Mouse (Mus musculus): ENCODE measurements around the gene Xk.
"Not testable (repeated sequence)": the region's sequence is repeated elsewhere in the genome, so short reads cannot be mapped to it uniquely, and the experiment has no call there.

The Xk gene

DNA sequence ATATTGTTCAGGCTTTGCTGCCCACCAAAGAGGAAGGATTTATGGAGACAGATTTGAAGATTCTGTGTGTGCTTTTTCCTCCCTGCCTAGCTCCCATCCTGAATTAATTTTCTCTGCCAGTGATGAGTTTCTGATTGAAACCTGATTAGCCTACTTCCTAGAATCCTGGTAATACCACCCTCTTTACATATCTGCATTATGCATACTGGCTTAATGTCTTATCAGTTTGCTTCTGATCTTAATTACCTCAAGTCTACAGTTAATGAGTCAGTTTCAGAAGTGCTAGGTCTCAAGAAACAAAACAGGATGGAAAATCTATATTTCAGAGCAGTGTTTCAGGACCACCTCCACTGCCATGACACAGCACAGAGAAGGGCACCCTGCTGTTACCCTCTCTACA lies 43.9 kb downstream of the Xk start:
- DNase-seq (ENCODE audit: low read depth, low spot score), result not testable (repeated sequence)

DNA sequence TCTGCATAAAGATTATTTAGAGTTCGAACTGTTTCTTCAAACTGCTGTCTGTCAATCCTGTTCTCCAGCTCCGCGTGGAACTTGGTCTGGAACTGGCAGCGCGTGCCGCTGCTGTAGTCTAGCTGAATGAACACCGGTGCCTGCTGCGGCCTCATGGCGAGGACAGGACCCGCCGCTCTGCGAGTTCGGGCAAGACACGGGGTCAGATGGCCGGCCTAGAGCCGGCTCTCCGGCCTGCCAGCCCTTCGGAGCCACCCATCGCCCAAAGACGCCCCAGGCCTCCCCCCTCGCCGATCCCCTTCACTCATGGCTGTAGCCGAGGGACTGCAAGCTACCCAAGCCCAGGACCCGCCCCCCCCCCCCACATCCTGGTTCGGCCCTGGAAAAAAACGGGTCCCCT lies 55.4 kb downstream of the Xk start:
- not testable (repeated sequence) for DNase-seq (ENCODE audit: low read depth, low spot score)

DNA sequence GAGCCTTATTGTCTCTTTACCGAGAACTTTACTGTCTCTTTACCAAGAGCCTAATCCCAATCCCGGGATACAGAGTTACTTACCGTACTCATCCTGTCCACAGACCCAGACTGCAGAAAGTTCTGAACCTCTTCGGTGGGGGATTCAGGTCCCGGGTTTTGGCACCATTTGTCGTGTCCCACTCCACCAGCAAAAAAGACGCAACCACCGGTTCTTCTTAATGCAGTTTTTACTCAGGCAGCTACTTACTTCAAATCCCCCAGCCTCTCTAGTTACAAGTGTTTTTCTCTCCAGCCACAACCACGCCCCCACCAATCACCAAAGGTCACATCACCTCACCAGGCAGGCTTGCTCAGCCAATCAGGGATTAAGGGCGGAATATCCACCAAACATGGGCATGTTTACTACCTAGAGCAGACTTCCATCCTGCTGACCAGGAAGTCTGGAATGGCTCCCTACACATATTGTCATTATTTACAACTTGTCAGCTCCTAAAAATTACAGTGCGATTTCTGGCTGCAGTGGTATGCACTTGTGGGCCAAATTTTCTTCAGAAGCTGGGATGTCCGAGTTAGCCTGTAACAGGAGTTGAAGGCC lies 59.9 kb downstream of the Xk start:
- DNase-seq (ENCODE audit: low read depth, low spot score), result peak; percentile 3

DNA sequence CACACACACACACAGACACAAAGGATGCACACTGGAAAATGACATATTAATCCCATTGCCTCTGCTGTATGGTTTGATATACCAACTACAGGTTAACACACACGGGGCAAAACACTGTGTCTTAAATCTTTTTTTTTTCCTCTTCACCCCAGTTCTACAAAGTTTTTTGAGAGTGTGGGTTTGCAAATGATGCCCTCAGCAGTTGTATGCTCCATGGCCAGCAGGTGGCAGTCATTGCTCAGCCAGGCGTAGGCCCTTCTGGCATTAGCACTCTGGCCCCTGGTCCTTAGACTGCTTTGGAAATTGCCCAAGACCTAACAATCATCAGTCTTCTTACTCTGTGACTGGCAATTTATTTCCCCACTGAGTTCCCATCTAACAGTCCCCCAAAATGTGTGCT lies 60.5 kb downstream of the Xk start:
- peak; percentile 15 for DNase-seq (ENCODE audit: low read depth, low spot score)

DNA sequence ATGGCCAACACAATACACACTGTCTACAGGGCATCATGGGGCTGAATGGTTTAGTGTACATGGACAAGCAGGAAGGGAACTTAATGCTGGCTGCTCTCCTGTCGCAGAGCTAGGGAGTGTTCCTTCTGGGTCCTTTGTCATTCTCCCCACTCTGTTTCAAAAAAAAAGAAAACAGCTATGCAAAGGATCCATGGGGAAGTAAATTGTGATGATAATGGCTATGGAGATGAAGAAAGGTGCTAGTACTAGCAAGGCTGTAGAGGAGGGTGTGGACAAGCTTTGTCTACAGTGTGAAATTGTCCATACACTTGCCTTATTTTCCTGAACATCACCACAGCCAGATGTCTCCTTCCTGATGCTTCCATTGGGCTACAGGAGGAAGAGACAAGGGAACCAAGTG lies 62.4 kb downstream of the Xk start:
- DNase-seq (ENCODE audit: low read depth, low spot score), result peak; percentile 52

DNA sequence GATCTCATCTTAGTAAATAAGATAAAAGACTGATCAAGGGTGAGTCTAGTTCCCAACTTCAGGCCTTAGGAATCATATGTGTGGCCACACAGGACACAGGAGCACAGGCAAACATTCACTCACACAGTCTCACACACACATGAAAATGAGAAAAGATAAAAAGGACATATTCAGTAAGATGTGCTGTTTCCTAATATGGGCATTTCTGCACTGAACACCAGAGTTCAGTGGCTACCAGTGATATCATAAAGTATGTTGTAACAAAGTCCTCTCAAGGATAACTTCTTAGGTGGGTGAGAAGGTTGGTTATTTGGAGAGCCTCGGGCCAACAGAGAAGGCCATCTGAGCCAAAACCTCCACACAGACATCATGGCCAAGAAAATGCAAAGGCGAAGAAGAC lies 77.8 kb downstream of the Xk start, which contains the start of gene H2al1k:
Gene H2al1k, plus strand, starts transcription at position 301 of the 400 bp plus-strand sequence.
- not testable (repeated sequence) for DNase-seq (ENCODE audit: low read depth, low spot score)

All from ZHBTc4 (cell line).